Mouse (Mus musculus) forebrain, embryonic 11.5 days (tissue): ENCODE measurements around the gene Srpk1. TPM values are rescaled to one million over a fixed set of nuclear protein-coding genes. Genes with fewer than 3 reads are reported as not detected.
A peak's percentile ranks its signal among the peaks of the same experiment; 100 is the strongest.

ENCODE experiments used
- ATAC-seq: fragments of 200-750 bp; cut with Nextera tagmentation; replicated peaks from 2 replicates; pipeline ENCODE4 v1.8.0; 2017; ENCODE audit warnings: moderate TSS enrichment; ENCODE audit not compliant: low FRiP score
- DNase-seq: peaks from one replicate; pipeline ENCODE4 v3.0.0-alpha.2; 2017; ENCODE audit warnings: low spot score
- H3K27ac ChIP-seq: fragments of 300-500 bp; sonication (generic); 2 replicates; pipeline ENCODE4 v1.5.1; 2014; ENCODE audit warnings: low read depth, low read length
- H3K27me3 ChIP-seq: fragments of 300-500 bp; sonication (generic); 2 replicates; pipeline ENCODE4 v1.6.1; 2014; ENCODE audit warnings: mild to moderate bottlenecking, low read length, mixed read lengths; ENCODE audit not compliant: control insufficient read depth, insufficient read depth
- H3K36me3 ChIP-seq: fragments of 300-500 bp; sonication (generic); 2 replicates; pipeline ENCODE4 v1.6.1; 2014; ENCODE audit warnings: mild to moderate bottlenecking, low read length, moderate library complexity, mixed read lengths; ENCODE audit not compliant: control insufficient read depth, insufficient read depth
- H3K4me1 ChIP-seq: fragments of 300-500 bp; sonication (generic); replicated peaks from 2 replicates; pipeline ENCODE4 v1.6.1; 2014; ENCODE audit warnings: low read length, mixed read lengths; ENCODE audit not compliant: control insufficient read depth, insufficient read depth
- H3K4me2 ChIP-seq: fragments of 300-500 bp; sonication (generic); 2 replicates; pipeline ENCODE4 v1.6.1; 2014; ENCODE audit warnings: low read depth, mild to moderate bottlenecking, low read length, moderate library complexity, mixed read lengths; ENCODE audit not compliant: severe bottlenecking
- H3K4me3 ChIP-seq: fragments of 300-500 bp; sonication (generic); 2 replicates; pipeline ENCODE4 v1.5.1; 2014; ENCODE audit warnings: low read depth, low read length
- H3K9ac ChIP-seq: fragments of 300-500 bp; sonication (generic); 2 replicates; pipeline ENCODE4 v1.6.1; 2014; ENCODE audit warnings: low read length
- H3K9me3 ChIP-seq: fragments of 300-500 bp; sonication (generic); 2 replicates; pipeline ENCODE4 v1.6.1; 2016; ENCODE audit warnings: low read length, mixed read lengths; ENCODE audit not compliant: control insufficient read depth
- WGBS: fragments of 180-500 bp; shearing (Covaris S2); extraction: QIAGEN DNeasy Blood & Tissue Kit; methylation state at CpG from one replicate; pipeline ENCODE4 v1.1.7; 2014; 5-methylcytosine and 5-hydroxymethylcytosine counted together
- polyA plus RNA-seq: library from polyadenylated mRNA; unstranded; fragments of >200 nt; fragmentation: Nextera tagmentation; extraction: Ambion mirVana; gene quantifications from 2 replicates; pipeline ENCODE4 v1.2.1, GENCODE M21; 2014

The Srpk1 gene
- polyA plus RNA-seq, 1 experiment from 2014 or later, result 141 TPM

DNA sequence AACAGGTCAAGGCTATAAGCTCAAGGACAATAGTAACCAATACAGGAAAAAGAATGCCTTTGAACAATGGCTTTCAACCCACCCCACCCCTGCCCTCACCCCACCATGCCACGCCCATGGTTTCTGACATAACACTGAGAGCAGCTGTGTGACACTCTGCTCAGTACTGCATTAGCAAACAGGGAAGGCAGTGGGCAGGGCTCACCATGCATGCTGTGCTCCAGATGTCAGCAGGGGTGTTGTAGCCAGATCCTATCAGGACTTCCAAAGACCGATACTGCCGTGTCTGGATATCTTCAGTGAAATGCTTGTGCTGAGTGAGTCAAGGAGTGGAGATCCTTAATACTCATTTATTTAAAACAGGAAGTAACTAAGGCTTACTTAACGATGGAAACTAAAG, 28.5 kb downstream of the Srpk1 start:
- Histone ChIP-seq H3K4me2 (no peak overlapping the region), H3K27me3 (no peaks in the 10 kb centered on the region), H3K4me3 (no peak overlapping the region), H3K9ac (no peak overlapping the region), H3K36me3 (peaks cover 22% of the 10 kb centered on the region), H3K9me3 (no peaks in the 10 kb centered on the region), H3K27ac (no peak overlapping the region), H3K4me1 (no peaks in the 10 kb centered on the region)
- DNase-seq (no peak), ATAC-seq (no peak)
- 85% methylated on average over 4 of the region's 4 CpGs for WGBS

- DNase-seq (peak; percentile 89), ATAC-seq (no peak)
- no peak overlapping the region for H3K4me3 ChIP-seq
- WGBS, result 27% methylated on average over 4 of the region's 4 CpGs
- no peaks in the 10 kb centered on the region for H3K4me1 ChIP-seq
- no peak overlapping the region for H3K27ac ChIP-seq
- no peaks in the 10 kb centered on the region for H3K27me3 ChIP-seq
- H3K9ac ChIP-seq, result no peak overlapping the region
- peaks cover 27% of the 10 kb centered on the region for H3K36me3 ChIP-seq
- H3K4me2 ChIP-seq, result no peak overlapping the region
- H3K9me3 ChIP-seq, result no peaks in the 10 kb centered on the region
Measured at GRCm38 (mm10) chr17:28592998-28593397, 29.5 kb downstream of the Srpk1 start.

GRCm38 (mm10) chr17:28591476-28591875, 31.0 kb downstream of the Srpk1 start:
- peaks cover 22% of the 10 kb centered on the region for H3K36me3 ChIP-seq
- no peak for ATAC-seq

GRCm38 (mm10) chr17:28590596-28590995, 31.9 kb downstream of the Srpk1 start:
- Histone ChIP-seq H3K9me3 (no peaks in the 10 kb centered on the region), H3K4me2 (no peak overlapping the region), H3K36me3 (peaks cover 22% of the 10 kb centered on the region), H3K27ac (no peak overlapping the region), H3K4me1 (no peaks in the 10 kb centered on the region), H3K4me3 (no peak overlapping the region), H3K9ac (no peak overlapping the region), H3K27me3 (no peaks in the 10 kb centered on the region)
- ATAC-seq (no peak), DNase-seq (no peak)
- 94% methylated on average over 3 of the region's 3 CpGs for WGBS

More at GRCm38 (mm10) chr17:28591476-28591875, 31.0 kb downstream of the Srpk1 start:
- Histone ChIP-seq H3K4me1 (no peaks in the 10 kb centered on the region), H3K27ac (no peak overlapping the region), H3K27me3 (no peaks in the 10 kb centered on the region), H3K4me2 (no peak overlapping the region), H3K9ac (no peak overlapping the region), H3K9me3 (no peaks in the 10 kb centered on the region), H3K4me3 (no peak overlapping the region)
- no peak for DNase-seq
- 96% methylated on average over 5 of the region's 5 CpGs for WGBS

GRCm38 (mm10) chr17:28588591-28588990, 33.9 kb downstream of the Srpk1 start:
- Histone ChIP-seq H3K9ac (no peak overlapping the region), H3K27ac (no peak overlapping the region), H3K27me3 (no peaks in the 10 kb centered on the region), H3K36me3 (peaks cover 19% of the 10 kb centered on the region), H3K4me2 (no peak overlapping the region), H3K4me1 (no peaks in the 10 kb centered on the region), H3K4me3 (no peak overlapping the region), H3K9me3 (no peaks in the 10 kb centered on the region)
- 81% methylated on average over 2 of the region's 2 CpGs for WGBS
- no peak for ATAC-seq
- no peak for DNase-seq

DNA sequence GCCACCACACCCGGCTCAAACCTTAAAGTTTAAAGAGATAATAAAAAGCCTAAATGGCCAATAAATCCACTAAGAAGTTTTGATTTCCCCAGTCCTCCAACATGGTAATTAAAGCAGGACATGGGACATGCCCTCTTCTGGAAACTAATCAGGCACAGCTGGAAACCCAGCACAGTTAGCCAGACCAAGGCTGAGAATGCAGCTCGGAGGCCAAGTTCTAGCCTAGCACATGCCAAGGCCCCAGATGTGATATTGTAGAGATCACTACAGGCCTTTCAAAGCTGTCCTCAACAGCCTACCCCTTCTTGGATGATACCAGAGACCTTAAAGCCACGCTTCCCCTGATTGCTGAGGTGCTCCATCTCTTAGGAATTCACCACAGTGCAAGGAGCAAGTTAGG, 36.0 kb downstream of the Srpk1 start:
- H3K4me1 ChIP-seq, result no peaks in the 10 kb centered on the region
- H3K9me3 ChIP-seq, result no peaks in the 10 kb centered on the region
- no peak overlapping the region for H3K4me3 ChIP-seq
- no peak overlapping the region for H3K9ac ChIP-seq
- no peaks in the 10 kb centered on the region for H3K27me3 ChIP-seq
- peaks cover 12% of the 10 kb centered on the region for H3K36me3 ChIP-seq
- DNase-seq (no peak), ATAC-seq (no peak)
- H3K27ac ChIP-seq, result no peak overlapping the region
- WGBS, result 88% methylated on average over 3 of the region's 3 CpGs
- H3K4me2 ChIP-seq, result no peak overlapping the region

GRCm38 (mm10) chr17:28581056-28581455, 41.5 kb downstream of the Srpk1 start:
- H3K4me1 ChIP-seq, result no peaks in the 10 kb centered on the region
- H3K36me3 ChIP-seq, result no peaks in the 10 kb centered on the region
- DNase-seq (no peak), ATAC-seq (no peak)
- H3K4me2 ChIP-seq, result no peak overlapping the region
- no peaks in the 10 kb centered on the region for H3K27me3 ChIP-seq
- no peak overlapping the region for H3K9ac ChIP-seq
- H3K9me3 ChIP-seq, result no peaks in the 10 kb centered on the region
- no peak overlapping the region for H3K4me3 ChIP-seq
- no peak overlapping the region for H3K27ac ChIP-seq
- WGBS, result 56% methylated on average over 2 of the region's 2 CpGs

DNA sequence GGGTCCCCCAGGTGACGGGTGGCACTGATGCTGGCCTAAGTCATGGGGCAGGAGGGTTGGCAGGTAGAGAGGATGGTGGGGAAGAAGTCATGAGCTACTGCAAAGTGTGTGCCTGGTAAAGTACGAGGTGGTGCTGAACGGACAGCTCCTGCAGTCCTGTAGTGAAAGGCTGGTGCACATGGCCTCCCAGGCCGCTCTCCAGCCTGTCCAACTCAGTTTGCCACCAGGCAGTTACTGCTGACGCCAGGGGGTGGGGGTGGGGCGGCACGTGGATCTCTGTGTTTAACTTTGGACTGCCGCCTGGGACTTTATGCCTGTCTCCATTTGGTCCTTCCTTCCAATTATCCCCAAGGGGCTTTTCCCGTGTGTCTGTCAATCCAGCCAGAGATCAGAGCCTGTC, 42.1 kb downstream of the Srpk1 start:
- Histone ChIP-seq H3K4me1 (no peaks in the 10 kb centered on the region), H3K4me2 (no peak overlapping the region), H3K36me3 (no peaks in the 10 kb centered on the region), H3K27ac (no peak overlapping the region), H3K9me3 (no peaks in the 10 kb centered on the region), H3K9ac (no peak overlapping the region), H3K27me3 (no peaks in the 10 kb centered on the region), H3K4me3 (no peak overlapping the region)
- WGBS, result 5% methylated on average over 9 of the region's 9 CpGs
- peak; percentile 86 for DNase-seq
- no peak for ATAC-seq

GRCm38 (mm10) chr17:28575244-28576125, 47.0 kb downstream of the Srpk1 start, which contains the start of gene Lhfpl5:
Gene Lhfpl5, plus strand, starts transcription at chr17:28575641.
- H3K9ac ChIP-seq, result no peak within 1 kb of the TSS
- peak; percentile 88 for ATAC-seq

More at GRCm38 (mm10) chr17:28575244-28576125, 47.0 kb downstream of the Srpk1 start, which contains the start of gene Lhfpl5:
- H3K4me2 ChIP-seq, result peak within 1 kb of the TSS; percentile 32
- no peaks in the 10 kb centered on the region for H3K9me3 ChIP-seq
- WGBS, result 14% methylated on average over 50 of the region's 50 CpGs
- peak; percentile 90 for DNase-seq
- H3K27me3 ChIP-seq, result no peaks in the 10 kb centered on the region
- no peaks in the 10 kb centered on the region for H3K4me1 ChIP-seq
- H3K4me3 ChIP-seq, result peak within 1 kb of the TSS; percentile 14
- H3K36me3 ChIP-seq, result no peaks in the 10 kb centered on the region
- H3K27ac ChIP-seq, result no peak within 1 kb of the TSS
